Mouse (Mus musculus): Measurements from ENCODE around the gene Crybg2.

Gene Crybg2

GRCm38 (mm10) chr4:134018779-134019145 is 41.9 kb upstream of the Crybg2 start, which contains the start of gene Lin28a:
Lin28a (minus strand) TSS chr4:134018841.
- H3K9me3 ChIP-seq (ENCODE audit: low read length): no peaks in the 10 kb centered on the region
- no peak for TF ChIP-seq CTCF (conservative IDR thresholded peaks at IDR 0.05; ENCODE audit: low read length)
- no peak for TF ChIP-seq NANOG (IDR thresholded peaks at IDR 0.05; ENCODE audit: borderline replicate concordance, low read length)
- no peak for TF ChIP-seq POU5F1 (IDR thresholded peaks at IDR 0.05; ENCODE audit: borderline replicate concordance, low read length)
- peaks cover 49% of the 10 kb centered on the region for H3K4me1 ChIP-seq (replicated peaks; ENCODE audit: low read depth, low read length)
- H3K36me3 ChIP-seq (ENCODE audit: insufficient read depth, low read length): peaks cover 25% of the 10 kb centered on the region
- no peaks in the 10 kb centered on the region for H3K27me3 ChIP-seq (ENCODE audit: insufficient read depth, low read length)
- H3K4me3 ChIP-seq (replicated peaks; ENCODE audit: low read length): peak within 1 kb of the TSS; percentile 95

DNA sequence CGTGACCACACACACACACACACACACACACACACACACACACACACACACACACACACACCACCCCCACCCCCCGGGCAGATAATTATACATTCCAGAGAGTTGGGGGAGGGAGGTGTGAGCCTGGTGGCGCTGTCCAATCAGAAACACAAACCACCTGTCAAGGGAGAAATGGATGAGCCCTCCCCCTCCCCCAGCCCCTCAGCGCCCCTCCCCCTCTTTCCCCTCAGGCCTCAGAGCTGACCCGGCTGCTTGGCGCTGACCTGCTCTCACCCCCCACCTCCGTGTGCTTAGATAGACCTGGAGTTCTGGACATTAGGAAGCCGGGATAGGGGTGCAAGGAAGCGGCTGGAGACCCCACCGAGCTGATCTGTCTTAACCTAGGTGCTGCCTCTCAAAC is 41.4 kb upstream of the Crybg2 start:
- no peaks in the 10 kb centered on the region for H3K27me3 ChIP-seq (ENCODE audit: insufficient read depth, low read length)
- peaks cover 20% of the 10 kb centered on the region for H3K36me3 ChIP-seq (ENCODE audit: insufficient read depth, low read length)
- TF ChIP-seq CTCF (conservative IDR thresholded peaks at IDR 0.05; ENCODE audit: low read length): no peak
- no peak for TF ChIP-seq NANOG (IDR thresholded peaks at IDR 0.05; ENCODE audit: borderline replicate concordance, low read length)
- no peak for TF ChIP-seq POU5F1 (IDR thresholded peaks at IDR 0.05; ENCODE audit: borderline replicate concordance, low read length)
- no peaks in the 10 kb centered on the region for H3K9me3 ChIP-seq (ENCODE audit: low read length)
- H3K4me1 ChIP-seq (replicated peaks; ENCODE audit: low read depth, low read length): peaks cover 48% of the 10 kb centered on the region
- H3K4me3 ChIP-seq (replicated peaks; ENCODE audit: low read length): peak overlapping the region; percentile 95

DNA sequence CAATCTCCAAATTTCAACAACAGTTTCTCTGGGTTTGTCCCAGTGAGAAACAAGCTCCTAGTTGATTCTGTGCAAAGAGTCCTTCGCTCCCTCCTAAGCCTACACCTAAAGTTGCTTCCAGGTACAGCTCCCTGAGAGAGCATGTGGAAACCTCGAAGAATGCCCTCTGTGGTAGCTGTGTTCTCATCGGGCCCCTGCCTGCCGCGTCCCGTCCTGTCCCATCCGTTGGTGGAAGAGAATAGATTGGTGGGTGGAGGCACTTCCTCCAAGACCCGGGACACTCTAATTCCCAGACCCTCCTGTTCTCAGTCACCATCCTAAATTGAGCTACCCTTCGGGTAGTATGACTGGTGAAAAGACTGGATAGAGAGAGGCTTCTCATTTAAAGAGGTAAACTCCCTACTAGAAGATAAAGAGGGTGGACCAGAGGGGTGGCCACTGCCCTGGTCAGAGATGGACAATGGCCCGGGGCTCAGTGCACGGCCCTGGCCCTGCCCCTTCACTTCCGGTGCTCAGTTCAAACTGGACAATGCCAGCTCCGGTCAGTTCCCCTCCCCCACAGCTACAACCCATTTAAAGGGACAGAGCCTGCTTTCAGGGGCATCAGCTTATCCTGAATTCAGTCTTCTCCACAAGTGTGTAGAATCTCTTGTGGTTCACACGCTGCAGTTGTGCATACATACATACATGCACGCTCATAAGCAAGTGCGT is 40.8 kb upstream of the Crybg2 start:
- Histone ChIP-seq H3K9me3 (ENCODE audit: low read length) (no peaks in the 10 kb centered on the region), H3K36me3 (ENCODE audit: insufficient read depth, low read length) (peaks cover 17% of the 10 kb centered on the region), H3K4me3 (replicated peaks; ENCODE audit: low read length) (peak overlapping the region; percentile 54), H3K27me3 (ENCODE audit: insufficient read depth, low read length) (no peaks in the 10 kb centered on the region), H3K4me1 (replicated peaks; ENCODE audit: low read depth, low read length) (peaks cover 45% of the 10 kb centered on the region)
- TF ChIP-seq CTCF (conservative IDR thresholded peaks at IDR 0.05; ENCODE audit: low read length): no peak
- no peak for TF ChIP-seq NANOG (IDR thresholded peaks at IDR 0.05; ENCODE audit: borderline replicate concordance, low read length)
- TF ChIP-seq POU5F1 (IDR thresholded peaks at IDR 0.05; ENCODE audit: borderline replicate concordance, low read length): no peak

GRCm38 (mm10) chr4:134020621-134021020 is 40.0 kb upstream of the Crybg2 start:
- Histone ChIP-seq H3K27me3 (ENCODE audit: insufficient read depth, low read length) (no peaks in the 10 kb centered on the region), H3K4me3 (replicated peaks; ENCODE audit: low read length) (no peak overlapping the region), H3K4me1 (replicated peaks; ENCODE audit: low read depth, low read length) (peaks cover 36% of the 10 kb centered on the region), H3K9me3 (ENCODE audit: low read length) (no peaks in the 10 kb centered on the region), H3K36me3 (ENCODE audit: insufficient read depth, low read length) (peaks cover 8% of the 10 kb centered on the region)
- TF ChIP-seq CTCF (conservative IDR thresholded peaks at IDR 0.05; ENCODE audit: low read length) (no peak), NANOG (IDR thresholded peaks at IDR 0.05; ENCODE audit: borderline replicate concordance, low read length) (no peak), POU5F1 (IDR thresholded peaks at IDR 0.05; ENCODE audit: borderline replicate concordance, low read length) (no peak)

GRCm38 (mm10) chr4:134025802-134026201 is 34.8 kb upstream of the Crybg2 start:
- Histone ChIP-seq H3K36me3 (ENCODE audit: insufficient read depth, low read length) (no peaks in the 10 kb centered on the region), H3K4me1 (replicated peaks; ENCODE audit: low read depth, low read length) (peaks cover 15% of the 10 kb centered on the region), H3K27me3 (ENCODE audit: insufficient read depth, low read length) (no peaks in the 10 kb centered on the region), H3K4me3 (replicated peaks; ENCODE audit: low read length) (no peak overlapping the region), H3K9me3 (ENCODE audit: low read length) (no peaks in the 10 kb centered on the region; the same call in 1 of the 2 replicates)
- TF ChIP-seq CTCF (conservative IDR thresholded peaks at IDR 0.05; ENCODE audit: low read length) (no peak), POU5F1 (IDR thresholded peaks at IDR 0.05; ENCODE audit: borderline replicate concordance, low read length) (no peak)

- Histone ChIP-seq H3K36me3 (ENCODE audit: insufficient read depth, low read length) (no peaks in the 10 kb centered on the region), H3K9me3 (ENCODE audit: low read length) (no peaks in the 10 kb centered on the region), H3K4me3 (replicated peaks; ENCODE audit: low read length) (no peak overlapping the region), H3K27me3 (ENCODE audit: insufficient read depth, low read length) (peaks cover 21% of the 10 kb centered on the region), H3K4me1 (replicated peaks; ENCODE audit: low read depth, low read length) (0 out of 2 replicates have a peak, but pooled peaks cover 2% of the 10 kb centered on the region)
- TF ChIP-seq CTCF (conservative IDR thresholded peaks at IDR 0.05; ENCODE audit: low read length): peak; percentile 87
- TF ChIP-seq NANOG (IDR thresholded peaks at IDR 0.05; ENCODE audit: borderline replicate concordance, low read length): no peak
- no peak for TF ChIP-seq POU5F1 (IDR thresholded peaks at IDR 0.05; ENCODE audit: borderline replicate concordance, low read length)
These were observed 24.7 kb upstream of the Crybg2 start for GRCm38 (mm10) chr4:134035953-134036352.

- peaks cover 7% of the 10 kb centered on the region for H3K4me1 ChIP-seq (replicated peaks; ENCODE audit: low read depth, low read length)
These were observed 19.1 kb upstream of the Crybg2 start for GRCm38 (mm10) chr4:134041317-134042123.

DNA sequence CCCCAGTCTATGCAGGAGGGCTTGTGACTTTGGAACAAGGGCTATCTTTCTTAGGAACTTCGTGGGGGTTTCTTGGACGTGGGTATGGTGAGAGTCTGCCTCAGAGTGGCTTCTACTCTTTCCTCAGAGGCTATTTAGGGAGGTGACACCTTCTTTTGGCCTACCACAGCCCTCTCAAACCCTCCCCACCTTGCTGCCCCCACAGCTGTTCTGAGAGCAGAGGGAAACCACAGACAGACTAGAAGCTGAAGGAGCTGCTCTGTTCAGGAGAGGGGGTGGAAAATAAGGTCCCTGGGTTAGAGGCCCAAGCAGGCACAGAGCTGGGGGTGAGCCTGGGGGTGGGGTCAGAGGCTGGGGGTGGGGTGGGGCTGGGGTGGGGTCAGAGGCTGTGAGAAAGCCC is 17.6 kb upstream of the Crybg2 start:
- Histone ChIP-seq H3K4me3 (replicated peaks; ENCODE audit: low read length) (no peak overlapping the region), H3K4me1 (replicated peaks; ENCODE audit: low read depth, low read length) (peaks cover 7% of the 10 kb centered on the region), H3K9me3 (ENCODE audit: low read length) (peaks cover 19% of the 10 kb centered on the region), H3K27me3 (ENCODE audit: insufficient read depth, low read length) (peaks cover 2% of the 10 kb centered on the region; the same call in 1 of the 2 replicates), H3K36me3 (ENCODE audit: insufficient read depth, low read length) (no peaks in the 10 kb centered on the region)
- no peak for TF ChIP-seq POU5F1 (IDR thresholded peaks at IDR 0.05; ENCODE audit: borderline replicate concordance, low read length)
- no peak for TF ChIP-seq CTCF (conservative IDR thresholded peaks at IDR 0.05; ENCODE audit: low read length)
- TF ChIP-seq NANOG (IDR thresholded peaks at IDR 0.05; ENCODE audit: borderline replicate concordance, low read length): no peak

More at GRCm38 (mm10) chr4:134041317-134042123, 19.1 kb upstream of the Crybg2 start:
- no peak overlapping the region for H3K4me3 ChIP-seq (replicated peaks; ENCODE audit: low read length)
- H3K9me3 ChIP-seq (ENCODE audit: low read length): peaks cover 19% of the 10 kb centered on the region
- H3K27me3 ChIP-seq (ENCODE audit: insufficient read depth, low read length): peaks cover 8% of the 10 kb centered on the region; the same call in 1 of the 2 replicates
- TF ChIP-seq CTCF (conservative IDR thresholded peaks at IDR 0.05; ENCODE audit: low read length) (no peak), POU5F1 (IDR thresholded peaks at IDR 0.05; ENCODE audit: borderline replicate concordance, low read length) (no peak), NANOG (IDR thresholded peaks at IDR 0.05; ENCODE audit: borderline replicate concordance, low read length) (no peak)
- H3K36me3 ChIP-seq (ENCODE audit: insufficient read depth, low read length): no peaks in the 10 kb centered on the region
